Mouse (Mus musculus) retina, postnatal 1 day (tissue): ENCODE measurements around the gene Morn5.

Experiments
- DNase-seq: peaks from one replicate; pipeline ENCODE4 v3.0.0-alpha.2; 2012

The Morn5 gene

GRCm38 (mm10) chr2:36104956-36105741, 55.9 kb downstream of the Morn5 start, which contains the start of gene Lhx6:
Lhx6 (minus strand) TSS chr2:36105408.
- peak; percentile 42 for DNase-seq

- no peak for DNase-seq
Observed at GRCm38 (mm10) chr2:36108615-36109014, 59.4 kb downstream of the Morn5 start.

DNA sequence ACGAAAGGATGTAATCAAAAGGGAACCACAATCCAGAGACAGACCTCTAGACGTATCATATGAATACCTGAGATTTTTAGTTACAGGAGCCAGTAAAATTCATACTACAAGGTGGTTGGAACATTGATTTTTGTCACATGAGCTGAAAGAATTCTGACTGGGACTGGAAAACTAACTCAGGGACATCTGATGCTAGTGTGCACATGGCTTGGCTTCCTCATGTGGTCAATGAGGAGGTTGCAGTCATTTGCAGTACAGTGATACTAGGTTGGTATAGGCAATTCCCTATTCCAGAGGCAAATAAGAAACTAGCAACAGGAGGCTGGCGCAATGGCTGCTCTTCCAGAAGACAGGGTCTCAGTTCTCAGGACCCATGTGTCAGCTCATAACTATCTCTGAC, 63.4 kb downstream of the Morn5 start:
- DNase-seq, result no peak

DNA sequence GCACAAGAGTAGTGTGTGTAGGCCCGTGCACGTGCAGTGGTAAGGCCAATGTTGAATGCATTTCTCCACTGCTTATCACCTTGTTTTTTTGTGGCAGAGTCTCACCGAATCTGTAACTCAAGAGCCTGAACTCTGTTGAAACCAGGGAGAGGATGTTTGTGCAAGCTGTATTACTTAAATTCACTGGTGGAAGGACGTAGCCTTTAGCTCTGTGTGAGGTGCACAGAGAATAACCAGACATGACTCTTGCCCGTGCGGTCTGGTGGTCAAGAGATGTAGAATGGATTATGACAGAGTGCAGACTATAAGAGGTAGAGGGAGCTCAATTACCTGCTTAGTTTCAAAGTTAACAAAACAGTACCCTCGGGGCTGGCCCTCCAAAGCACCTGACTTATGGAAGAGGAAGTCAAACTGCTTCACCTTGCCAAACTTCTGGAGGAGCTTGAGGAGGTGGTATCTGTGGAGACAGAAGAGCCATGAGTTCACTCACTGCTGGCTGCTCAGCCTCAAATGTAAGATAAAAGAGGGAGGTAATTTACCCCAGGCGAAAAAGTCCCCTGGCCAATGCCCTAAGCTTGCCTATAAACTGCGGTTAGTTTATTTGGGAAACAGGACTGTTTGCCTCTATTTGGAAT, 77.7 kb downstream of the Morn5 start:
- no peak for DNase-seq

- no peak for DNase-seq
Observed at GRCm38 (mm10) chr2:36127973-36128372, 78.7 kb downstream of the Morn5 start.

DNA sequence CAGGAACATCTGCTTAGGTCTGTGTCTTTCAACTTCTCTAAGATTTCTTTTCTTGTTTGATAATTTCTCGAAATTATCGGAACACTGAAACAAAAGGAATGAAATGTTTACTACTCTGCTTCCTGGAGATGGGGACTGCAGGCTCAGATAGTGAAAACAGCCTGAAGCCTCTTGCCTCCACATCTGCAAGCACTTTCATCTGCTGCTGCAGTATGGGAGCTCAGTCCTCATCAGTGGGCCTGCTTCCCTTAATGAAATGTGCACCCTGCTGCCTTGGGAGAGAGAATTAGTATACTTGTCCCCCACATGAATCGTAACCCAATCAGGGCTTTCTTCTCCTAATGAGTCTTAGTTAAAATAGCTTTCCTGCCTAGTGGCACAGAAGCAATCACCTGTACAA, 79.8 kb downstream of the Morn5 start:
- no peak for DNase-seq
